Mouse (Mus musculus): ENCODE data around the gene Dbndd1. TPM values are rescaled to one million over a fixed set of nuclear protein-coding genes. Genes with fewer than 3 reads are reported as not detected.
A peak's percentile ranks its signal among the peaks of the same experiment; 100 is the strongest.
"Not testable (repeated sequence)": the region's sequence is repeated elsewhere in the genome, so short reads cannot be mapped to it uniquely, and the experiment has no call there.

The Dbndd1 gene
- not detected for total RNA-seq (2021)
- long read RNA-seq, experiment 1 = 0 reads
- long read RNA-seq, experiment 2 = 0 reads

DNA sequence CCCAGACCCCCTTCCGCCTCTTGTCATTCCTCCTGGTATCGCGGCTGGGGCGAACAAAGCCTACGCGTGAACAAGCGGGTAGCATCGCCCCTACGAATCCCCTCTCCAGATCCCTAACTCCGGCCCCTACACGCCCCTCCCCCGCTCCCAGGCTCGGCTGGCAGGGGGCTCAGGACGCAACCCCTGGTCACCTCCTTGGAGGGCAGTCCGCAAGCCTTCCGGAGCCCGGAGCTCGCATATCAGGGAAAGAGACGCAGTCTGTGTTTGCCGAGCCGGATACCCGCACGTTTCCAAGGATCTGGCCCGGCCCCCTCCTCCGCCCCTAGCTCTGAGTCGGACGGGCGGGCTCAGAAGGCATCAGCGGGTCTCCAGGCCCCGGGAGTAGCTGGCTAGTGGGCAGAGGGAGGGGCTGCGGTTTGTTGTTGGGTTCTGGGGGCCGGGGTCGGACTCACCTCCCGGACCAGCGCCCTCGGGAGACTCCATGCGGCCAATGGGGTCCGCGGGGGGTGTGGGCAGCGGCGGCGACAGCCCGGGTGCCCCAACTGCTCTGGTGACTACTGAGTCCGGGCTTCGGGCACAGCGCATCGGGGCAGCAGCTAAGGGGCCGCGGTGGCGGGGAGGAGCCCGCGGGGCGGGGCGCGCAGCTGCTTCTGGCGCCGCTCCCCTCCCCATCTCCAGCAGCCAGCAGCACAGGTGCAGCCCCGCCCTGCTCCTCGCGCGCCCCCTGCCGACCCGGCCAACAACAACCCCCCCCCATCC is at the start of gene Dbndd1:
Gene Dbndd1 (minus strand): TSS at position 683 of the 759 bp plus-strand sequence.
- DNase-seq = peak; percentile 19

- not testable (repeated sequence) for DNase-seq
These were observed 49.0 kb upstream of the Dbndd1 start for GRCm38 (mm10) chr8:123564221-123564620.

DNA sequence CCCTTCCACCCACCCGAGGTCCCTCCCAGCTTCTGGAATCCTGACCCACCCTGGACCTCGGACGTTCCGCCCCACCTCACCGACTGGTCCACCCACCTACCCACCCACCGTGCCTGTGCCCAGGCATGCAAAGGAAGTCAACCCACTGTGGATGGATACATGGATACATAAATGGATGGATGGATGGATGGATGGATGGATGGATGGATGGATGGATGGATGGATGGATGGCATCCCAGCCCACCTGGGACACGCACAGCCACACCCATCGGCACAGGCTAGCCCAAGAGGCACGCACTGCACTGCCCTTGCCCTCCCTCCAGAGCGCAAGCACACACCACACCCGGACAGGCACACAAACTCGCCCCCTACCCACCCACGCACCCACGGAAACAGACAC is 22.4 kb upstream of the Dbndd1 start:
- not testable (repeated sequence) for DNase-seq

GRCm38 (mm10) chr8:123536990-123537380 is 21.7 kb upstream of the Dbndd1 start:
- no peak for DNase-seq

DNA sequence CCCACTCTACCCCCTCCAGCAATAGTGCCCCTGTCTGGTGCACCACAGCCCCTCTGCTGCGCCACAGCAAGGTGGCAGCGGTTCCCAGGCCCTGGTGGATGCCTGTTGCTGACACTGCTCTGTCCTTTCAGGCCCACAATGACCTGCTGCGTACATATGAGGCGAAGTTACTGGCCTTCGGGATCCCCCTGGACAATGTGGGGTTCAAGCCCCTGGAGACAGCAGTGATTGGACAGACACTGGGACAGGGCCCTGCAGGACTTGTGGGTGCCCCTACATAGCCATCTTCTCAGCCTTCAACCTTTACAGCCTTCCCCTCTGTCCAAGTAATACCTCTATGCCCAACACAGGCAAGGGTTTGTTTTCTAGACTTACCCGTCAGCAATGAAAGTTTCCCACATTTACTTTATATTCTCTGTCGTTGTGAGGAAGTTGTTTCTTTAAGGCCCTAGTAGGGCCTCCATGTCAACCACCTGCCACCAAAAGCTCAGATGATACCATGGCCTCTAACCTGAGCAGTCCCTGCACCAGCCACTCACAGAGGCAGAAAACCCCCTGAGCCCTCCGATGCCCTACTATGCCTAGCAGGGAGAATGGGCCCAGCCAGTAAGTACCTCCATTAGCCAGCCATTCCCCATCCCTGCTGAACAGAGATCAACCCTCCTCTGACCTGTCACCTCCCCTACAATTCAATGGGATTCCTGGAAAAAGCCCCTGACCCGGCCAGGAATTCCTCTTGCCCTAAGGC is 21.2 kb upstream of the Dbndd1 start:
- DNase-seq = no peak

DNA sequence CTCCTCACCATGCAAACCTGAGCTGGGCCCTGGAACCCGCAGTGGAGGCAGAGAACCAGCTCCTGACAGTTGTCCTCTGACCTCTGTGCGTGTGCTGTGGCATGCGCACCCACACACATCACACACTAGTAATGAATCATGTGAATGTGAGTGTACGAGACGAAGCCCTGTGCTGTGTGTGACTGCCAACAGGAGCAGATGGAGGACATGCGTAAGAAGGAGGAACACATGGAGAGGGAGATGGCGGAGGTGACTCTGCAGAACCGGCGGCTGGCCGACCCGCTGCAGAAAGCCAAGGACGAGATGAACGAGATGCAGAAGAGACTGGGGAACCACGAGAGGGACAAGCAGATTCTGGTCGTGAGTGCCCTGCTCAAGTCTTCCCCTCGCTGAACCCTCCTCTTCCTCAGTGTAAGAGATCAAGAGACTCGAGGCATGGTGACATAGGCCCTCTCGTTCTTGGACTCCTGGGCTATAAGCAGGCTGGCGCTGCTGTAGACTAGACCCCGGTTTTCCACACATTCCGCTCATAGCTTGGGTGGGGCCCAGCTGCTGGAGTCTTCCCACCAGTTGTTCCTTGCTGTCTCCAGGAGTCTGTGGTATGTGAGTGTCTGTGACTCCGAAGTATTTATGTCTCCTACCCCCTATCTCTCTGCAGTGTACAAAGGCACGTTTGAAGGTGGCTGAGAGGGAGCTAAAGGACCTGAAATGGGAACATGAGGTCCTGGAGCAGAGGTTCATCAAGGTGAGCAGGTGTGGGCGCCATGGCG is 12.6 kb upstream of the Dbndd1 start:
- DNase-seq = no peak

DNA sequence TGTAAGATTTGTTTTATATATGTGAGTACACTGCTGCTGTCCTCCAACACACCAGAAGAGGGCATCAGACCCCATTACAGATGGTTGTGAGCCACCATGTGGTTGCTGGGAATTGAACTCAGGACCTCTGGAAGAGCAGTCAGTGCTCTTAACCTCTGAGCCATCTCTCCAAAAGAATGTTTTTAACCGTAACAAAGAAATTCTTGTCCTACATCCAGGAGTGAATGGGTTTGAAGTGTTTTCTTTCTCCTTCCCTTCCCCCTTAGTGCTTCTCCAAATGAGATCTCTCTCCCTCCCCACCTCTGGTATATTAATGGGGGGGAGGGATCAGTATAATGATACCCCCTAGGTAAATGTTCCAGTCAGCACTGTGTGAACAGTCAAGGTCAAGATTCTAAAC is 4.8 kb upstream of the Dbndd1 start:
- not testable (repeated sequence) for DNase-seq

GRCm38 (mm10) chr8:123518667-123519066 is 3.4 kb upstream of the Dbndd1 start, which contains the start of gene Gas8:
Gas8 (plus strand) TSS chr8:123518834.
- peak; percentile 90 for DNase-seq

DNA sequence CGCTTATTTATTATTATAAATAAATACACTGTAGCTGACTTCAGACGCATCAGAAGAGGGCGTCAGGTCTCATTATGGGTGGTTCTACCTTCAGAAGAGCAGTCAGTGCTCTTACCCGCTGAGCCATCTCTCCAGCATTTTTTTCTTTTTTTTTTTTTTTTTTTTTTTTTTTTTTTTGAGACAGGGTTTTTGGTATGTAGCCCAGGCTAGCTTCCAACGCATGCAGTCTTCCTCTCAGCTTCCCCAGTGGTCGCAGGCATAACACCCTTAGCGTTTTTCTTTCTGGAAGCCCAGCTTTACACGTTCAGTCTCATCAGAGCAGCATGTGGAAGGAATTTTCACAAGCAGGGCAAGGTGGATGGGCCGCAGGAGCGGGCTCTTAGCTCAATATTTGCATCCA is 2.9 kb upstream of the Dbndd1 start:
- DNase-seq = no peak

GRCm38 (mm10) chr8:123516596-123516995 is 1.3 kb upstream of the Dbndd1 start:
- no peak for DNase-seq

DNA sequence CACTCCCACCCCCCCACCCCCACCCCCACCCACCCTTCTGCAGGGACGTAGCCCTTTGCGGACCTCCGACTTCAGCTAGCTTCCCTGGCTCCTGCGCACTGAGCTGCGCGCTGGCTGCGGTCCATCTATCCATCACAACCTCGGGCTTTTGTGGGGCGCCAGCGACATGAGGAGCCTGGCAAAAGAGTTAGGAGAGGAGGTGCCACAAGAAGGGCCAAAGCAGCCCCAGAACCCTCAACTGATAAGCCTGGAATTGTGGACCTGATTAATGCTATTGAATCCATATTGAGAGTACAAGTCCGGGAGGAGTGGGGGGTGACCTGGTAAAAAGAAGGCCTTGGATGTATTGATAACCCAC is 256 bp upstream of the Dbndd1 start:
- DNase-seq = no peak

DNA sequence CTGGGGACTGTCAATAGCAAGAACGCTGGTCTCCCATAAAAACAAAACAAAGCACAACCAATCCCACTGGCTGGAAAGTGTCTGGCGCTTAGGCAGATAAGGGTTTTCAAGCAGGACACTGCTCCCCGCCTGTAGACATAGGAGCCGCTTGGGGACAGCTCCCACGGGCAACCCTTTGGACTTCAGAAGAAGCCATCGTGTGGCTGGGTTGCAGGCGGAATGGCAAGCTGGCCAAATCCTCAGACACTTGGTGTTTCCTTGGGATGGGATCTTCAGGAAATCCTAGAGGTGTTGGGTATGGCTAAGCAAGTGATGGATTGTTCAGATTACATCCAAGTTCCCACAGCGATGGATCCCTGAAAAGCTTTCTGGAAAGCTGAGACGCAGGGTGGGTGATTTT is 1.1 kb downstream of the Dbndd1 start:
- DNase-seq = no peak

- DNase-seq = no peak
These were observed 4.4 kb downstream of the Dbndd1 start for GRCm38 (mm10) chr8:123510819-123511218.

DNA sequence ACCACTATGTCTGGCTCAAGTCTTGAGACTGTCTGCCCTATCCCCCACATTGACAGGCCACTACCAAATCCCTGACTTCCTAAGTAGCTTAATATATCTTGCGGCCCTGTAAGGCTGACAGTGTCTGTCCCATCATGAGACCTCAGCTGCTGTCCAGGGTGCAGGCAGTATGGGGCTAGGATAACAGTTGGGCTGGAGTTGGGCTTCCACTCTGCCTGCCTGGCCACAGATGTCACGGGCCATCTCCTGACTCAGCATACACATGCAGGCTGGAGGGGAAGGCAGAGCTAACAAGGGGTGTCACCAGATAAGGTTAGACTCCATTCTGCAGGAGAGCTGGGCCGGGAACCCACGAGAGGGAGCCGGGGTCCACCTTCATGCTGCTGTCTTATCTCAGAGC is 8.1 kb downstream of the Dbndd1 start:
- DNase-seq = no peak

DNA sequence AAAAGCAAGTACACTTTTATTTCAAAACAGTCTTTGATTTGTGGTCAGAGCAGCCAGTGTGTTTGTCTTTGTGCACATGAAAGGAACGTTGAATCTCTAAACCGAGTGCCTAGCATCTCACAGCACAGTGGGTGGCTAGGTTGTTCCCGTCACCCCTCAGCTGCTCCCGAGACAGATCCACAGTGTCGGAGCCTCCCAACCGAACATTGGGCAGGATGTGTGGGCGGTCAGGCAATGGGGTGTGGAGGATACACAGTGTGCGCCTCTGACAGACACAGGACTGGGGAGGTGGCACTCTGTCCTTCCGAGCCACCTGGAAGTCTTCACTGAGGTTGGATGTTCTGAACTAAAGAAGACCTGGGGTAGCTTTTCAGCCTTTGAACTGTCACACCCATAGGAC is 9.6 kb downstream of the Dbndd1 start:
- DNase-seq = no peak

- DNase-seq = no peak
These were observed 10.0 kb downstream of the Dbndd1 start for GRCm38 (mm10) chr8:123505267-123505666.

GRCm38 (mm10) chr8:123504591-123505195 is 10.6 kb downstream of the Dbndd1 start:
- no peak for DNase-seq

GRCm38 (mm10) chr8:123503801-123504467 is 11.3 kb downstream of the Dbndd1 start:
- no peak for DNase-seq

DNA sequence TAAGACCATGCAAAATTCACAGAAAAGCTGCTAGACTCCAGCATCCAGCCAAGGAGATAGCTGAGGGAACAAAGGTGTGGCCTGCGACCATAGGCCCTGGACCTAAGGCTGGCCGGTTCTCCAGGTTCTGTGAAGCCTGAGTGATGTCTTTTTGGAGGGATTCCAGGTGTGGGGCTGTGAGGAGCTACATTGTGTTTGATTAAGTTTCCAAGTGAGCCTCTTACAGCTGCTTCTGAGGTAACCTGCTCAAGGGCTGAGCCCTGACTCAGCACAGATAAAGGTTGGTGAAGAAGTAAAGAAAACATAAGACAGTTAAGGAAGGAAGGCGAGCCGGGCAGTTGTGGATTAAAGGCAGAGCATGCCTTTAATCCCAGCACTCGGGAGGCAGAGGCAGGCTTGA is 13.1 kb downstream of the Dbndd1 start:
- no peak for DNase-seq

GRCm38 (mm10) chr8:123499556-123499955 is 15.7 kb downstream of the Dbndd1 start:
- DNase-seq = no peak

DNA sequence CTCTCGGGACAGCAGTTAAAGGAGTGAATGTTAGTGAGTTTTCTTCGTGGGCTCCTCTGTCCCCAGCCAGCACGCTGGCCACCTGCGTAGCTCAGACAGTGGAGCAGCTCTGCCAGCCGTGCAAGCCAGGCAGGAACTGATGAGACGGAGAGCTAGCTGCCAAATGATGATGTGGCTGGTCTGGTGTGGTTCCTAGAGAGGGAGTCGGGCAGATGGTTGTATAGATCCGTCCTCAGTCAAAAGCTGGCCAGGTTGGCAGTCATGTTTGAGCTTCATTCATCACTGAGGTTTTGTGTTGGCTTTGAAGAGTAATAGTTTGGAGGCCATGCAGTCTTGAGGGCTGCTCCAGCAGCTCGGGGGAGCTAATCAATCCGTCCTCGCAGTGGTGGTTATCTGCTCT is 16.3 kb downstream of the Dbndd1 start:
- no peak for DNase-seq

DNA sequence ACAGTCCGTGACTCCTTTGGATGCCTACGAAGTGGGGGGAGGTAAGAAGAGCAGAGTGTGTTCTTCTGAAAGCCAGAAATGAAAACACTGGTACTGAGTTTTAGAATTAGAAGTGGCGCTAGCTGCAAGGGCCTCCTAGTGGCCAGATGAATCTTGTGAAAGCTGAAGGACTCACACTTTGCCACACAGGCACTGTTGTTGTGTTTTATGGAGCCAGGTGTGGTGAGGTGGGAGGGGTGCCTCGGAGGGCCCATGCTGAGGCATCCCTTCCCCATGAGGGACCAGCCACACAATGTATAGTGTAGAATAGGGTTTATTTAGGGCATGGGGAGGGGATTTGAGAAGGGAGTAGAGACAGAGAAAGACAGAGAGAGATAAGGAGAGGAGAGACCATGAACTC is 17.6 kb downstream of the Dbndd1 start:
- DNase-seq = no peak

Measured in gastrocnemius, postnatal 25 days (tissue).